Mouse (Mus musculus) embryonic facial prominence, embryonic 13.5 days (tissue): ENCODE results near the gene Epc2. TPM values are rescaled to one million over a fixed set of nuclear protein-coding genes. Genes with fewer than 3 reads are reported as not detected.

ENCODE experiments used
- ATAC-seq: fragments of 200-750 bp; cut with Nextera tagmentation; 2 replicates; pipeline ENCODE4 v1.8.0; 2017; ENCODE audit warnings: low read depth; ENCODE audit not compliant: insufficient number of reproducible peaks, insufficient read depth, low FRiP score, low TSS enrichment
- H3K27ac ChIP-seq: fragments of 300-500 bp; sonication (generic); 2 replicates; pipeline ENCODE4 v1.5.1; 2015; ENCODE audit warnings: moderate library complexity, mild to moderate bottlenecking, inconsistent platforms
- H3K27me3 ChIP-seq: fragments of 300-500 bp; sonication (generic); 2 replicates; pipeline ENCODE4 v1.6.1; 2015; ENCODE audit warnings: mild to moderate bottlenecking, inconsistent platforms
- H3K36me3 ChIP-seq: fragments of 300-500 bp; sonication (generic); 2 replicates; pipeline ENCODE4 v1.6.1; 2015; ENCODE audit warnings: mild to moderate bottlenecking, inconsistent platforms
- H3K4me1 ChIP-seq: fragments of 300-500 bp; sonication (generic); 2 replicates; pipeline ENCODE4 v1.6.1; 2015; ENCODE audit warnings: inconsistent platforms
- H3K4me2 ChIP-seq: fragments of 300-500 bp; sonication (generic); 2 replicates; pipeline ENCODE4 v1.6.1; 2015; ENCODE audit warnings: moderate library complexity, mild to moderate bottlenecking, inconsistent platforms
- H3K4me3 ChIP-seq: fragments of 300-500 bp; sonication (generic); 2 replicates; pipeline ENCODE4 v1.5.1; 2015; ENCODE audit warnings: mild to moderate bottlenecking, inconsistent platforms
- H3K9ac ChIP-seq: fragments of 300-500 bp; sonication (generic); 2 replicates; pipeline ENCODE4 v1.6.1; 2015; ENCODE audit warnings: mild to moderate bottlenecking, inconsistent platforms
- H3K9me3 ChIP-seq: fragments of 300-500 bp; sonication (generic); 2 replicates; pipeline ENCODE4 v1.6.1; 2016; ENCODE audit warnings: inconsistent platforms
- WGBS: fragments of 180-500 bp; shearing (Covaris S2); methylation state at CpG from one replicate; pipeline ENCODE4 v1.1.7; 2015; ENCODE audit warnings: mixed read lengths; 5-methylcytosine and 5-hydroxymethylcytosine counted together
- polyA plus RNA-seq: library from polyadenylated mRNA; unstranded; fragments of >200 nt; fragmentation: Nextera tagmentation; extraction: Ambion mirVana; gene quantifications from 2 replicates; pipeline ENCODE4 v1.2.1, GENCODE M21; 2015

Epc2 gene
- polyA plus RNA-seq, 1 experiment from 2014 or later: 9.4 TPM

DNA sequence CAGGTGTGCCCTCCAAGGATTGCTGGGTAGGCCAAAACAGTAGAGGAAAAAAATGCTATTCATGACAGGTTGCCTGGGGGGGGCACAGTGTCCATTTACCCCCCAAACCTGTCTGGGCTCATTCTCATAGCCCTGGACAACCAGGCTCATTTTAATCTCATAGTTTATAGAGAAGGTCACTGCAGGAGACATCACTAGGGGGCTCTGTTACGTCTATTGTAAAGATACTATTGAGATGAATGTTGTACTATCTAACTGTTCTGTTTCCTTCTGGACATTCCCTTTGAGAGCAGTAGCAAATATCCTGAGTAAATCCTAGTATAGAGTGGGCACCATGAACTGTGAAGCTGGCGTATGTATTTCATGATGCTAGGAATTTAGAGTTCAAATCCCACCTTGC is 5.0 kb upstream of the Epc2 start:
- Histone ChIP-seq H3K4me2 (no peak overlapping the region), H3K4me3 (no peak overlapping the region), H3K27ac (no peak overlapping the region), H3K9me3 (no peaks in the 10 kb centered on the region), H3K4me1 (peaks cover 11% of the 10 kb centered on the region), H3K27me3 (no peaks in the 10 kb centered on the region), H3K36me3 (no peaks in the 10 kb centered on the region), H3K9ac (no peak overlapping the region)
- 71% methylated on average over 2 of the region's 2 CpGs for WGBS
- ATAC-seq: no peak

DNA sequence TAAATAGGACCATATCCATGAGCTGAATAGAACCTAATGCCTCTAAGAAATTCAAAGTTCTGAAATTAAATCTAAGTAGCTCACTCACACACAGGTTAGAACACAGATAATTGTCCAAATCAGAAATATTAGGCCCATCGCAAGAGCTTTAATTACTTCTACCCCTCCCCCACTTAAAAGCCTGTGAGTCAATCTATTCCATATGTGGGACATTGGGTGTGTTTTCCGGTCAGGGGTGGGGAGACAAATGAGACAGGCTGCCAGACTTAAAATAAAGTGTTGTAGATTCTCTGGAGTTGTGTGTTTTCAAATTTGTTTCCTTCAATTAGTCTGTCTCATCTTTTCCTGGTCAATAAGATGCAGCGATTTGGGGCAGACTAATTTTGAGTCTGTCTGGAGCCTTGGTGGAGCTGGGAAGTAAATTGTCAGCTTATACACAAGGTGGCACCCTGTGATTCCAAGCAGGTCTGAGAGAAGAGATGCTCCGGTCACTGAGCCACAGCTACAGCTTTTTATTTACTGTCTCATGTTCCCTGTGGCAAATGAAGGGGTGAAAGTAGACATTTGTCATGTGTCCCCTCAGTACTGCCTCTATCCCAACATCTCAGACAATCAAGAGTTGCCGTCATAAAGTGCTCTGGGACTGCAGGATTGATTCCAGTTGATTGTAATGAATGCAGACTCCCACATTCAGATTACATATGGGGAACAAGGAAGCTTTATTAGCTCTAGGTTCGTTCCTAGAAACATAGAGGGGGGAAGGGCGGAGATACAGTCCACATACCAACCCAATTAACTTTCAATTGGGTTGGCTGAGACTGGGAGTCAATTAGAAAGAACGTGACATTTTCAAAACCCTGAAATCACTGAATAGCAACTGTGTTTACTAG is 3.5 kb upstream of the Epc2 start:
- Histone ChIP-seq H3K36me3 (no peaks in the 10 kb centered on the region), H3K4me2 (peak overlapping the region; percentile 14; the same call in 1 of the 2 replicates), H3K27ac (no peak overlapping the region), H3K27me3 (no peaks in the 10 kb centered on the region), H3K4me3 (no peak overlapping the region), H3K4me1 (peaks cover 11% of the 10 kb centered on the region), H3K9me3 (no peaks in the 10 kb centered on the region), H3K9ac (0 out of 2 replicates have a peak overlapping the region, but pooled peaks have one; percentile 11)
- no peak for ATAC-seq
- WGBS: 14% methylated on average over 8 of the region's 8 CpGs

DNA sequence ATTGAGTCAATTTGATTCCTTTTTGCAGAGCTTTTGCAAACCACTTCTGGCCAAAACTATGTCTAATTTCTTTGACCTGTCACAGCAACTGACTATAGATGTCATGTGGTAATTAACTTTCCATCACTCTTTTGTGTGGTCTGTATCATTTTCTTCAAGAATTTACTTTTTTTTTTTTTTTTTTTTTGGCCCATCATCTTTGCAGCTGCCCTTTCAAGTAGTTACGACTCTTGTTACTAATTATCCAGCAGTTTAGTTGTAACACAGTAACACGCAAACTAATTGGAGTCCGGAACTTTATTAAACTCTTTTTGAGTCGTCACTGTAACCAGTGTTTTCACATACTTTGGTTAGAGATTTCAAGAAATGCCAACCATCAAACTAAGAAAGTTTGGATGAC is 819 bp upstream of the Epc2 start:
- Histone ChIP-seq H3K36me3 (no peaks in the 10 kb centered on the region), H3K27me3 (no peaks in the 10 kb centered on the region), H3K4me1 (peaks cover 16% of the 10 kb centered on the region), H3K27ac (no peak overlapping the region), H3K9ac (peak overlapping the region; percentile 92), H3K9me3 (no peaks in the 10 kb centered on the region), H3K4me3 (peak overlapping the region; percentile 96), H3K4me2 (peak overlapping the region; percentile 90)
- WGBS: 12% methylated on average over 4 of the region's 4 CpGs
- ATAC-seq: no peak

DNA sequence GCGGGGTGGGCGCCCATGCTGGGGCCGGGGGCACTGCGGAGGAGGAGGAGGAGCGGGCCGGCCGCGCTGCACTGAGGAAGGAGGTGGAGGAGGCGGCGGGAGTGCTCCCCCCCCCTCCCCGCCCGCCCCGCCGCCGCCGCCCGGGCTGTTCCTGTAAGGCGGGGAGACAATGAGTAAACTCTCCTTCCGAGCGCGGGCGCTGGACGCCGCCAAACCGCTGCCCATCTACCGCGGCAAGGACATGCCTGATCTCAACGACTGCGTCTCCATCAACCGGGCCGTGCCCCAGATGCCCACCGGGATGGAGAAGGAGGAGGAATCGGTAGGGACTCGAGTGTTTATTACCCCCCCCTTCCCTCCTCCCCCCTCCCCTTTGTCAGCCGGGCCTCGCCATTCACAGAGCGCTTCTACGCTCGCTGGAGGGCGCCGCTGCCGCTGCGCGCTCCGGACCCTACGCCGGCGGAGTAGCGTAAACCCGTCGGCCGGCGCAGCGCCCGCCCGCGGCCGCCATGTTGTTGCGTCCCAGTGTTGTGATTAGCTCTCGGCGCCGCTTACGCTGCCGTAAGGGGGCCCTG is 438 bp downstream of the Epc2 start:
- H3K9ac ChIP-seq: peak overlapping the region; percentile 92
- H3K4me2 ChIP-seq: peak overlapping the region; percentile 84
- H3K4me3 ChIP-seq: peak overlapping the region; percentile 96
- ATAC-seq: peak; percentile 92
- no peaks in the 10 kb centered on the region for H3K9me3 ChIP-seq
- H3K36me3 ChIP-seq: no peaks in the 10 kb centered on the region
- no peaks in the 10 kb centered on the region for H3K27me3 ChIP-seq
- under 1% methylated on average over 51 of the region's 64 CpGs for WGBS
- peak overlapping the region; percentile 99 for H3K27ac ChIP-seq
- H3K4me1 ChIP-seq: peaks cover 16% of the 10 kb centered on the region

DNA sequence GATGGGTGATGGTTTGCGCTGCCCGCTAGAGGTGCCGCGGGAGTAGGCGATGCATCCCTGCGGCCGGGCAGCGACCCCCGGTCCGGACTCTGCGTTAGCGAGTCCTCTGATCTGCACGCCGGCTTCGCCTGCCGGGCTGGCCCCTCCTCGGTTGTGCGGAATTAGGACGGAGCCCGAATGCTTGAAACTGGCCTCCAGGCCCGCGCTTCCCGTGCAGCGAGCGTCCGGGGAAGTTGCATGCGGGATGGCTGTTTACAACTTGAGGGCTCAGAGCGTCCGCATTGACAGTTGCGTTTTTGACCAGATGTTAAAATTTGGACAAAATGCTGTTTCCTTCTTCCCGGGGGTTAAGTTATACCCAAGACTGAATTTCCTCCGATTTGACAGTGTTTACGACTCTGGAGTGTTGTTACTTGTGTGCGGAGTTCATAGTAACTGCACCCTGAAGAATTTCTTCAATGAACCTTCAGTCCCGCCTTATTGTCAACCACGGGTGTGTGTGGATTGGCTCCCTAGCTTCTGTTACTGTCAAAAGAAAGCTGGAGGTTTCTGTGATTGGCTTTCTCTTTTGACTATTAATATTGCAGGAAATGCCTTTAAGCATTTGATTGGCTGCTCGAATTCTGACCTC is 1.3 kb downstream of the Epc2 start:
- H3K4me3 ChIP-seq: peak overlapping the region; percentile 96
- no peak for ATAC-seq
- H3K27me3 ChIP-seq: no peaks in the 10 kb centered on the region
- peak overlapping the region; percentile 92 for H3K9ac ChIP-seq
- peak overlapping the region; percentile 84 for H3K4me2 ChIP-seq
- peak overlapping the region; percentile 99 for H3K27ac ChIP-seq
- no peaks in the 10 kb centered on the region for H3K36me3 ChIP-seq
- peaks cover 15% of the 10 kb centered on the region for H3K4me1 ChIP-seq
- H3K9me3 ChIP-seq: no peaks in the 10 kb centered on the region
- WGBS: under 1% methylated on average over 37 of the region's 37 CpGs

DNA sequence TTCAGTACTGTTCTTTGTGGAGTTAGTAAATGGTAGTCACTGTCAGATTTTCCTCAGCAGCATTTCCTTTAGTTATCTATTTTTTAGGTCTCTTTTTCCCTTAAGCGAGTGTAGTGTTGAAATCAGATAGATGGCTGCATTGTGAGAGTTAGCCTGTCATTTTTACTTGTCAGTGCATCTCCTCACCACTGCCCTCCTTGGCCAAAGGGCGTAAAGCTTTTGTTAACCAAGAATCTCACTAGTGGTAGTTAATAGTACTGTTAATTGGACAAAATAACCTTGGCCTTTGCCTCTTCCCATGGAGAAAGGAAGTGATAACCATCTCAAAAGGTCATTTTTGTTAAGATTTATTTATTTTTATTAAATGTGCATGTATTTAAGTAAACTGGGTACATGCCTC is 6.5 kb downstream of the Epc2 start:
- Histone ChIP-seq H3K27me3 (no peaks in the 10 kb centered on the region), H3K36me3 (0 out of 2 replicates have a peak, but pooled peaks cover 4% of the 10 kb centered on the region), H3K27ac (no peak overlapping the region), H3K4me3 (no peak overlapping the region), H3K9me3 (peaks cover 4% of the 10 kb centered on the region; the same call in 1 of the 2 replicates), H3K4me2 (no peak overlapping the region), H3K9ac (no peak overlapping the region), H3K4me1 (peaks cover 6% of the 10 kb centered on the region; the same call in 1 of the 2 replicates)
- no peak for ATAC-seq
- WGBS: 86% methylated on average over 2 of the region's 2 CpGs

DNA sequence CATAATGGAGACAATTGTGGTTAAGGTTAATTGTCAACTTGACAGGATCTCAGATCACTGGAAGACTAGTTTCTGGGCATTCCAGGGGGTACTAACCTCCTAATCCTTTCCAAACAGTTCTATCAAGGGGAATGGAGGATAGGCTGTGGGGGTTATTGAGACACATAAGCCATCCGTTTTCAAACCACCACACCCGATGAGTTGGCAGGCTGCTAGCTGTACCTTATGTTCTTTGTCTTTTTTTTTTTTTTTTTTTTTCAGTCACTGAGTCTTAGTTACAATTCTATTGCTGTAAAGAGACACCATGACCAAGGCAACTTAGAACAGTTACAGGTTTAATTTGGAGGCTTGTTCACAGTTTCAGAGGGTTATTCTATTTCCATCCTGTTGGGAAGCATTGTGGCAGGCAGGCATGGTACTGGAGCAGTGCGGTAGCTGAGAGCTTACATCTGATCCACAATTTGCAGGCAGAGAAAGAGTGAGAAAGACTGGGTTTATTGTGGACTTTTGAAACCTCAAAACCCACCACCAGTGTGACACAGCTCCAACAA is 14.5 kb downstream of the Epc2 start:
- no peak overlapping the region for H3K27ac ChIP-seq
- no peak for ATAC-seq
- H3K4me1 ChIP-seq: peaks cover 8% of the 10 kb centered on the region; the same call in 1 of the 2 replicates
- no peak overlapping the region for H3K9ac ChIP-seq
- H3K4me2 ChIP-seq: no peak overlapping the region
- no peak overlapping the region for H3K4me3 ChIP-seq
- H3K27me3 ChIP-seq: no peaks in the 10 kb centered on the region
- WGBS: 81% methylated on average over 3 of the region's 3 CpGs
- peaks cover 4% of the 10 kb centered on the region; the same call in 1 of the 2 replicates for H3K9me3 ChIP-seq
- H3K36me3 ChIP-seq: 0 out of 2 replicates have a peak, but pooled peaks cover 4% of the 10 kb centered on the region

DNA sequence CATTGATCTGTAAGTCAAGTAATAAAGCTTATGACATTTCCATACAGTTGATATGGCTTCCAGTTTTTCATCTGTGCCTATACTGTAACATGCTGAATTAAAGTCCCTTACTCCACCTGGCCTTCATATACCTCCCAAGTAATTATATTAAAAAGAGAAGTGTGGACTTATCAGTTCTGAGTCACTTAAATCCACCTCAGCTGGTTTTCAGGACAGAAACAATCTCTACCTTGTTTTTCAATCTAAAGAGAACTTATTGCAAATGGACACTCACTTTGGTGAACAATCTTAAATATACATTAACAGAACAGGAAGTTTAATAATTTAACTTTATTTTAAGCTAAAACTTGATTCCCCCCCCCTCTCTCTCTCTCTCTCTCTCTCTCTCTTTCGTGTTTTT is 15.8 kb downstream of the Epc2 start:
- ATAC-seq: no peak

DNA sequence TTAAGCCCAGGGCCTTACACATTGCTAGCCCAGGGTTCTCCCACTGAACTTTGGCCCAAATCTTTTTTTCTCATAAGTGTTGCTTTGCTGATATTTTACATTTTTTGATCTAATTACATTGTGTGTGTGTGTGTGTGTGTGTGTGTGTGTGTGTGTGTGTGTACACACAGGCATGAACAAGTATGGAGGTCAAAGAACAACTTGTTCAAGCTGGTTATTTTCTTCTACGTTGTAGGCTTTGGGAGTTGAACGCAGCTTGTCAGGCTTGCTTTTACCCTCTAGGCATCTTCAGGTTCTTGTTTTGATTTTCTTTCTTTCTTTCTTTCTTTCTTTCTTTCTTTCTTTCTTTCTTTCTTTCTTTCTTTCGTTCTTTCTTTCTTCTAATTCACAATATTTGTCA is 19.9 kb downstream of the Epc2 start:
- Histone ChIP-seq H3K36me3 (no peaks in the 10 kb centered on the region), H3K9ac (no peak overlapping the region), H3K4me1 (peaks cover 13% of the 10 kb centered on the region), H3K4me2 (no peak overlapping the region), H3K27ac (no peak overlapping the region), H3K27me3 (no peaks in the 10 kb centered on the region), H3K4me3 (no peak overlapping the region), H3K9me3 (no peaks in the 10 kb centered on the region)
- 66% methylated on average over 3 of the region's 3 CpGs for WGBS
- ATAC-seq: no peak

More for the DNA sequence above, 15.8 kb downstream of the Epc2 start:
- no peak overlapping the region for H3K27ac ChIP-seq
- no peak overlapping the region for H3K4me3 ChIP-seq
- H3K4me1 ChIP-seq: peaks cover 12% of the 10 kb centered on the region
- no peaks in the 10 kb centered on the region for H3K9me3 ChIP-seq
- no peak overlapping the region for H3K9ac ChIP-seq
- H3K27me3 ChIP-seq: no peaks in the 10 kb centered on the region
- no peaks in the 10 kb centered on the region for H3K36me3 ChIP-seq
- no peak overlapping the region for H3K4me2 ChIP-seq
- WGBS: 83% methylated on average over 1 of the region's 1 CpGs

DNA sequence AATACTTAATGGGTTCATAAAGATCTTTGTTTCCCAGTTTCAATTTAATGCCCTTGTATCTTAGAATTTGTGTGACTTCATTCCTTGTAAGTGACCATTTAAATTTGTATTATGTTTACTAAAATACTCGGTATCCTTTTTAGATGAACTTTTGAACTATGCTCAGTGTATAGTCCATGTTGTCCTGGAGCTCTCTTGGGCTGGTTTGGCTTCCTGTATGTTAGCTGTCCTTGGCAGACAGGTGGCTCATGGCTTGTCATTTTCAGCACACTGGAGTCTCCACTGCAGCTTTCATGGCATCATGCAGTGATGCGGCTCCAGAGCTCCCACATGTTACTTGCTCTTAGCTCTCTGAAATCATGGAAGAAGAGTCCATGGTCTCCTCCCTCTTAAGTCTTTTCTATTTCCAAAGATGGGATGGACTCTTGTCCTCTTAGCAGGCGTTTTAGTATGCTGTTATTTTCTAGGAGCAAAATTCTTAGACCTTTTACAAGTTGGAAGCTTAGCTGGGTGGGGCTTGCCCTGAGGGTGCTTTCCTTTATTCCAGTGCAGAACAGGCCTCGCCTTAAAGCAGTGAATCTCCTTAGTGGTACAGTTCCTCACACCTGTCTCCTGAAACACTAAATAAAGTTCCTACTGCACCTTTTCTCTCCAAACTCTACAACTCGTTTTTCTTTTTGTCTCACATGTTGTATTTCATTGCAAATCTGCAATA is 20.5 kb downstream of the Epc2 start:
- H3K27ac ChIP-seq: no peak overlapping the region
- H3K9me3 ChIP-seq: no peaks in the 10 kb centered on the region
- no peak overlapping the region for H3K4me3 ChIP-seq
- no peaks in the 10 kb centered on the region for H3K36me3 ChIP-seq
- peaks cover 13% of the 10 kb centered on the region for H3K4me1 ChIP-seq
- ATAC-seq: no peak
- H3K4me2 ChIP-seq: no peak overlapping the region
- no peaks in the 10 kb centered on the region for H3K27me3 ChIP-seq
- H3K9ac ChIP-seq: no peak overlapping the region
- WGBS: 63% methylated on average over 5 of the region's 5 CpGs

DNA sequence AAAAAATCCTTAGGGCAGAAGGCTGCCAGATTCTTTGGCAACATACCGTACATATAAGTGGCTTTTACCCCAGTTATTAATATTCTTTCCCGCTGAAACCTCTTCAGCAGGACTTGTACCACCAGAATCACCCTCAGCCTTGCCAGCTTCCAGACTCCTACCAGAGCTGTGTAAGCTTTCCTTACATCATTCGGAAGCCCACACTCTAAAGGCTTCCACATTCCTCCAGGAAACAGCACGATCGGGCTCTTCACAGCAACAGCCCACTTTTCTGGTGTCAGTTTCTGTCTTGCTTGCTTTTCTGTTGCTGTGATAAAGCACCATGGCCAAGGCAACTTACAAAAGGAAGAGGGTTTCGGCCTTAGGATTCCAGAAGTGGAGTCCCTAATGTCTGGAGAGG is 21.2 kb downstream of the Epc2 start:
- no peak for ATAC-seq
- H3K4me1 ChIP-seq: peaks cover 13% of the 10 kb centered on the region
- no peak overlapping the region for H3K4me2 ChIP-seq
- H3K36me3 ChIP-seq: no peaks in the 10 kb centered on the region
- H3K27ac ChIP-seq: no peak overlapping the region
- H3K9me3 ChIP-seq: no peaks in the 10 kb centered on the region
- H3K4me3 ChIP-seq: no peak overlapping the region
- H3K27me3 ChIP-seq: no peaks in the 10 kb centered on the region
- 83% methylated on average over 6 of the region's 6 CpGs for WGBS
- no peak overlapping the region for H3K9ac ChIP-seq
